Mouse (Mus musculus) CH12.LX (cell line): ENCODE results near the gene Gxylt1.

Source experiments
- CTCF ChIP-seq, 2 experiments: IDR thresholded peaks in 1 of 2; conservative IDR thresholded peaks in 1 of 2; 2 replicates each; pipeline ENCODE4 v1.5.1; 2011 to 2012; ENCODE audit warnings: low read depth in 2 of 2, low read length in 2 of 2, improper control_type of control experiment in 1 of 2, inconsistent platforms in 1 of 2, mild to moderate bottlenecking in 1 of 2, moderate library complexity in 1 of 2
- E2F4 ChIP-seq: IDR thresholded peaks from 2 replicates; pipeline ENCODE4 v1.6.1; 2011; ENCODE audit warnings: low read depth, low read length, improper control_type of control experiment; ENCODE audit not compliant: insufficient replicate concordance
- MEF2A ChIP-seq: IDR thresholded peaks from 2 replicates; pipeline ENCODE4 v1.6.1; 2014; ENCODE audit warnings: low read depth, mild to moderate bottlenecking, inconsistent platforms, low read length, improper control_type of control experiment, borderline replicate concordance
- NELFE ChIP-seq: IDR thresholded peaks from 2 replicates; pipeline ENCODE4 v1.6.1; 2011; ENCODE audit warnings: low read depth, low read length, improper control_type of control experiment
- RAD21 ChIP-seq: IDR thresholded peaks from 2 replicates; pipeline ENCODE4 v1.6.1; 2011; ENCODE audit warnings: low read depth, mild to moderate bottlenecking, low read length, improper control_type of control experiment, moderate library complexity
- USF1 ChIP-seq: IDR thresholded peaks from 2 replicates; pipeline ENCODE4 v1.6.1; 2014; ENCODE audit warnings: low read depth, mild to moderate bottlenecking, inconsistent platforms, low read length, improper control_type of control experiment

DNA sequence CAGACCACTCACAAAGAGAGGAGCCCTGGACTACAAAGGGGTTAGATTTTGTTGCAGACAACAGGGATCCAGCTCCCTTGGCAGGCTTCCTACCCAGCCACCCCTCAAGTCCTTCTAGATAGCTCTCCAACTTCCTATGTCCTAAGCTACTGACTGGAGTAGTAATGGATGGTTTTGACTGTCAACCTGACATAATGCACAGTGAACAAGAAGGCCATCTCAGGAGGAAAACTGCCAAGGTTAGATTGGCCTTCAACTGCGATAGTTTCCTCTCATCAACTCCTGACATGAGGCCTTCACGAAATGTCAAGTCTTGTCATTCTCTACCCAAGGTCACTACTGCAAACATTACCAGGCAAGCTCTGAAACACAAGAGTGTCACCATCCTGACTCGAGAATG lies 10.8 kb downstream of the Gxylt1 start:
- no peak for TF ChIP-seq RAD21
- no peak for TF ChIP-seq USF1
- no peak for TF ChIP-seq E2F4
- TF ChIP-seq NELFE = no peak
- TF ChIP-seq MEF2A = no peak
- TF ChIP-seq CTCF (conservative IDR thresholded peaks at IDR 0.05 in 1 of 2, IDR thresholded peaks at IDR 0.05 in 1 of 2; ENCODE audit: low read depth in 2 of 2, low read length in 2 of 2) = no peak
